Mouse (Mus musculus): ENCODE results near the gene Gpc6. TPM values are rescaled to one million over a fixed set of nuclear protein-coding genes. Genes with fewer than 3 reads are reported as not detected.

Gene Gpc6
- polyA plus RNA-seq, 1 experiment: 0.29 TPM

DNA sequence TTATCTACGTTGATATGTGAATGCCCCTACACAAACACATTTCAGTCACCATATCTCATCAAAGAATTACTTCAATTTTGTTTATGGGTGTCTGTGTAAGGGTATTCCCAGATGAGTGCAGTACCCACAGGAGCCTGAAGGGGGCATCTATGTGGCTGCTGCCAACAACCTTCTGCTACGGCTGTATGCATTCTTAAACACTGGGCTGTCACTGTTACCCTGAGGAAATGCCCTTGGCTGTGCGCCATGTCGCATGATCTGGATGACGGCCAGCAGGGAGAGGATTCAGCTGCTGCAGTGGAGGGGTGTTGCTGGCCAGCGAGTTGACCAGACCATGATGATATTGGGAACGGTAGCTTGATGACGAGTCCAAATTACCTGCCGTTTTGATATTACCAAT, 954.2 kb downstream of the Gpc6 start:
- Histone ChIP-seq H3K4me3 (ENCODE audit: insufficient read depth, low read length) (no peak overlapping the region), H3K27ac (ENCODE audit: insufficient read depth, low read depth, low read length) (no peak overlapping the region), H3K4me1 (ENCODE audit: control insufficient read depth, insufficient read depth, low read length) (no peaks in the 10 kb centered on the region)
- TF ChIP-seq POLR2A (IDR thresholded peaks at IDR 0.05; ENCODE audit: borderline replicate concordance, low read depth, low read length): no peak
- 0 out of 2 replicates have a peak, but pooled peaks have one; percentile 8 for TF ChIP-seq CTCF (IDR thresholded peaks at IDR 0.05; ENCODE audit: low read depth, low read length)

DNA sequence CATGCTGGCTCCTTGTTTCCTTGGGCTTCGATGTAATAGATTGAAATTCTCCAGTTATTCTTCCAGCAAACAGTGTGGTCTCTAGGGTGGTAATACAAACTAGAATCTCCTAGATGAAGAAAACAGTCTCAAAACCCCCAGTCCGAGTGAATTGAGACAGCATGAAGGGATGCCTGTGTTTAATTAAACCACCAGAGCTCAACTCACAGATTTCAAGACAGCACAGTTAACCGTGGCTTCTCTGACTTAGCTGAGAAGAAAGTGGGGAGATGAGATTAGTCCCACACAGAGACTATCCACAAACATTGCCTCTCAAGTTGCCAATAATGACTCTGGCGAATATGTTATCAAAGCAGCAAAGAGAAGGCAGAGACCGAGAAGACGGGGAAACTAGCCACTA, 956.0 kb downstream of the Gpc6 start:
- no peak for TF ChIP-seq CTCF (IDR thresholded peaks at IDR 0.05; ENCODE audit: low read depth, low read length)
- no peak for TF ChIP-seq POLR2A (IDR thresholded peaks at IDR 0.05; ENCODE audit: borderline replicate concordance, low read depth, low read length)
- Histone ChIP-seq H3K27ac (ENCODE audit: insufficient read depth, low read depth, low read length) (no peak overlapping the region), H3K4me3 (ENCODE audit: insufficient read depth, low read length) (no peak overlapping the region), H3K4me1 (ENCODE audit: control insufficient read depth, insufficient read depth, low read length) (no peaks in the 10 kb centered on the region)

DNA sequence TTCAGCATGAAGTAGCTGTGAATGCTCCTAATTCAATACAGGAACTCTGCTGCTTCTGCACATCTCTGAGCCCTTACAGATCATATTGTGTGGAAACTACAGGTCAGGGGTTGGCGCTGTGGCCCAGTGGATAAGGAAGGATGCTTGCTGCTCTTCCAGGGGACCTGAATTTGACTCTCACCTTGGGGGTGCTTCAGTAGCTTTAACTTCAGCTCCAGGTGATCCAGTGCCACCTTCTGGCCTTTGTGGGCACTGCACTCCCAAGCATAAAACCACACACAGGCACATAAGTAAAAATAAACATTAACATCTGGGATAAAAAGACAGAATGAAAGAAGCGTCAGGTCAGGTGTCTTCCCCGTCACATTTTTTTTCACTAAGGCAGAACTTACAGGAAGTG, 957.1 kb downstream of the Gpc6 start:
- TF ChIP-seq CTCF (IDR thresholded peaks at IDR 0.05; ENCODE audit: low read depth, low read length) (peak; percentile 84), POLR2A (IDR thresholded peaks at IDR 0.05; ENCODE audit: borderline replicate concordance, low read depth, low read length) (no peak)
- Histone ChIP-seq H3K4me3 (ENCODE audit: insufficient read depth, low read length) (no peak overlapping the region), H3K27ac (ENCODE audit: insufficient read depth, low read depth, low read length) (no peak overlapping the region), H3K4me1 (ENCODE audit: control insufficient read depth, insufficient read depth, low read length) (no peaks in the 10 kb centered on the region)

DNA sequence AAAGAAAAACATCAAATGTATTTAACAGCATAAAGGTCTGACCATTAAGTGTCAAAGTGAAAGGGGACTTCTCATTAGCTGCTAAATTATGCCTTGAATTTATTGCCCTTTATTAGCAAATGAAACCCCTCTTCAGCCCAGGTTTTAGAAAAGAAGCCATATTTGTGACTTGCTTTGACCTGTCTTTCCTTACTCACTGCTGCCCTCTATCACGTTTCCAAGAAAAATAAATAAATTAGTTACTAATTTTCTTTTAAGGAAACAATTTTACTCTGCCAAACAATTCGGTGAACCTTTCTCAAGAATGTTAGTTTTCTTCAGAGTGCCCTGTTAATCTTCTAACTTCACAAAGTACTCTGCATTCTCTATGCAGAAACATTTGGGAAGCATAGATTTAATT, 964.5 kb downstream of the Gpc6 start:
- TF ChIP-seq POLR2A (IDR thresholded peaks at IDR 0.05; ENCODE audit: borderline replicate concordance, low read depth, low read length) (no peak), CTCF (IDR thresholded peaks at IDR 0.05; ENCODE audit: low read depth, low read length) (no peak)
- Histone ChIP-seq H3K4me3 (ENCODE audit: insufficient read depth, low read length) (no peak overlapping the region), H3K4me1 (ENCODE audit: control insufficient read depth, insufficient read depth, low read length) (no peaks in the 10 kb centered on the region), H3K27ac (ENCODE audit: insufficient read depth, low read depth, low read length) (no peak overlapping the region)

DNA sequence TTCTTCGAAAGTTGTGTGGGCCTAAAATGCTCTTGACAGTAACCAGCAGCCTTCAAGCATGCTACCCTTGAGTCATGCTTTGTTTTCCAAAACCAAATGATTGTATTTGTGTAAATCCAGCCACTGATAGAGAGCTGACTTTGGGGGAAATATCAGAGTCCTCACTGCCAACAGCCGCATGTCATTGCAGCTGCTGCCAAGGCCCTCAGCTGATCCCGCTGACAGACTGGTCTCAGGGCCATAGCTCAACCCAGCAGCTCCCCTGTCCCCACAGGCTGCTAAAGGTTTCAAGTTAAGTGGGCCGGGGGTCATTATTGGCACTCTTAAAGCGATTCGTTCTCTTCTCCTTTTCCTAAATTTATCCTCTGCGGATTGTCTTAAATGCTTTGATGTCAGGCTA, 966.3 kb downstream of the Gpc6 start:
- Histone ChIP-seq H3K4me1 (ENCODE audit: control insufficient read depth, insufficient read depth, low read length) (no peaks in the 10 kb centered on the region), H3K4me3 (ENCODE audit: insufficient read depth, low read length) (no peak overlapping the region), H3K27ac (ENCODE audit: insufficient read depth, low read depth, low read length) (no peak overlapping the region)
- TF ChIP-seq CTCF (IDR thresholded peaks at IDR 0.05; ENCODE audit: low read depth, low read length): no peak
- TF ChIP-seq POLR2A (IDR thresholded peaks at IDR 0.05; ENCODE audit: borderline replicate concordance, low read depth, low read length): no peak

DNA sequence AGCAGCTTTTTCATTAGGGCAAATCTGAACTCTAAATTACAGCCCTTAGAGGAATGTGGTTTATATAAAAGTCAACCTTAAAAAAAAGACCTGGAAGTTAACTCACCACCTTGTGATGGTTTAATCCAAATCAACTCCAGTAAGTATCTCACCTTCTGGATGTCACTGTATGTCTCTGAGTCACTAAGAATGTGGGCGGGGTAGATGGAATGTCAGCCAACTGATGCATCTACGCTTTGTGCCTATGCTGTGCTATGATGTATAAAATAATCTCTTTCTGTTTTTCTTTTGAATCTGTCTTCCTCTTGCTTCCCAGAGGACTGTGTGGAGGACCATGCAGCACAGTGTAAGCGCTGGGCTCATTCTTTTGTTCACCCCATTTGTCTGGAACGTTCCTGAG, 966.9 kb downstream of the Gpc6 start:
- Histone ChIP-seq H3K4me1 (ENCODE audit: control insufficient read depth, insufficient read depth, low read length) (no peaks in the 10 kb centered on the region), H3K4me3 (ENCODE audit: insufficient read depth, low read length) (no peak overlapping the region), H3K27ac (ENCODE audit: insufficient read depth, low read depth, low read length) (no peak overlapping the region)
- TF ChIP-seq POLR2A (IDR thresholded peaks at IDR 0.05; ENCODE audit: borderline replicate concordance, low read depth, low read length) (no peak), CTCF (IDR thresholded peaks at IDR 0.05; ENCODE audit: low read depth, low read length) (no peak)

DNA sequence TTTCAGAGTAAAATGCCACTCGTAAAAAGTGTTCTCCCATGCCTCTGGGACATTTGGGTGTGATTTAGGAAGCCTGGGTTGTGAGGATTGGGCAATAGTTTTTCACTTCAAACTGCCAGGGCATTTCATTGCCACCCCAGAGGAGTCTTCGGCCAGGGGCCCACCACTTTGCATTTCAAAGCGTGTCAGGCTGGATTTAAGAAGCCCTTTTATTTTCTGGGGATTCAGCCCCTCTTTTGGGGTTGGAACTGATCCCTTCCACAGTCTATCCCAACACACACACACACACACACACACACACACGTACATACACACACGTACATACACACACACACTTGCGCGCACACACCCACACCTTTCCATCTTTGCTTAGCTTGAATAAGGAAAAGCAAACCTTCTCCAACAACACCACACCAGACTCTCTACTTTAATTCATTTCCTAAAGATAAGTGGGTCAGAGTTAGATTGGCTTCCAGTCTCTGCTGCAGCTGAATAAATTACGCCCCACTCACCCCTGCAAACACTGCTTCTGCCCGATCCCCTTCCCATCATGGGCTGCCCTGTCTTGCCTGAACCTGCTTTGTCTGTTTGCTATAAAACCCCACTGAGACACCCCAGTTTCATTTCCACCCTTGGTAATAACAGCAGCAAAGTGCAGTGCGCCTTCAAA, 969.9 kb downstream of the Gpc6 start:
- TF ChIP-seq CTCF (IDR thresholded peaks at IDR 0.05; ENCODE audit: low read depth, low read length): no peak
- no peak for TF ChIP-seq POLR2A (IDR thresholded peaks at IDR 0.05; ENCODE audit: borderline replicate concordance, low read depth, low read length)
- Histone ChIP-seq H3K27ac (ENCODE audit: insufficient read depth, low read depth, low read length) (no peak overlapping the region), H3K4me3 (ENCODE audit: insufficient read depth, low read length) (no peak overlapping the region), H3K4me1 (ENCODE audit: control insufficient read depth, insufficient read depth, low read length) (no peaks in the 10 kb centered on the region)

DNA sequence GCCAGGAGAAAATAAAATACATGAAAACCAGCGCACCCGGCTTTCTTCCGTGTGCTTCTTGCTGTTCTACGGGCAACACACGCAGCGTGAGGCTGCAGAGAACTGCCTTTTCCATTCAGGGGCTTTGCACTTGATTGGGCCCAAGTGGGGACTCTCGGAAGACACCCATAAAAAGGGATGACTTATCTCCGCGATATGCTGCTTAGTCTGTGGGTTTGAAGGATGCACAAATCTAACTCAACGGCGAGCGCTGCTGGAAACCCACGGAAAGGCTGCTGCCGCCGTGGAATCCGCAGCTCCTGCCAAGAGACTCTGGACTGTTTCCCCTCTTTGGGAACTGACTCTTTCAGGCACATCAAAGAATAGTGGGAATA, 970.4 kb downstream of the Gpc6 start:
- TF ChIP-seq POLR2A (IDR thresholded peaks at IDR 0.05; ENCODE audit: borderline replicate concordance, low read depth, low read length) (no peak), CTCF (IDR thresholded peaks at IDR 0.05; ENCODE audit: low read depth, low read length) (no peak)
- H3K27ac ChIP-seq (ENCODE audit: insufficient read depth, low read depth, low read length): no peak overlapping the region
- no peak overlapping the region for H3K4me3 ChIP-seq (ENCODE audit: insufficient read depth, low read length)
- H3K4me1 ChIP-seq (ENCODE audit: control insufficient read depth, insufficient read depth, low read length): no peaks in the 10 kb centered on the region

DNA sequence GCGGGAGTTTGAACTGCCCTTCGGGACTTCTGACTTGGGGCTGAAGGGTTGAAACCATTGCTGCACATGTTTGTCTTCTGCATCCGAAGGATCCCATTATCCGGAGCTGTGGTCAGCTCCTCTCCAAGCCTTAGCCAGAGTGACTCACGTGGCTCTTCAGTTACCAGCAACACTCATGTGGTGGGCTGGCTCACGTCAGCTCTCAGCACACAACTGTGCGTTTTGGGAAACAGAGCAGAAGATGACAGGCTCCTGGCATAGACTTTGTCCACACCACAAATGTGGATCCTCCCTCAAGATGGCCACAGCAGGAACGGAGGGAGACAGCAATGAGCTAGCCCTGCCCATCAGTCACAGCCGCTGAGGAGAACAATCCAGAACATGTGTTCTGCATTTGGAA, 979.2 kb downstream of the Gpc6 start:
- TF ChIP-seq POLR2A (IDR thresholded peaks at IDR 0.05; ENCODE audit: borderline replicate concordance, low read depth, low read length) (no peak), CTCF (IDR thresholded peaks at IDR 0.05; ENCODE audit: low read depth, low read length) (no peak)
- H3K4me3 ChIP-seq (ENCODE audit: insufficient read depth, low read length): no peak overlapping the region

DNA sequence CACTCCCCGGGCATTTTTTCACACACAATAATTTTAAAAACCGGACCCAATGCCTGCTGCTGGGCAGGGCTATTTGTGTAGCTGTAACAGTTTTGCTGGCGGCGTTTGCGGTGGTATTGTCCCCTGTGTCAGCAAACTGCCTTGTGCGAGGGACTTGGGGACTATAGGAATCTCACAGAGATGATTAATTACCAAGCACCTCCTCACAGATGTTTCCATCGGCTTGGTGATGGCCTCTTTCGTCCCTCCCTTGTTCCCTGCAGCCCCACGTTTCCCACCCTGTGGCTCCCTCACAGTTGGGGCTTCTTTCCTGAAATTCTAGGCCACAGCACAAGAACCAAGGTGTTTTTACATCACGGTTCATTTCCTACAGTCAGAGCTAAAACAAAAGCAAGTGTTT, 980.6 kb downstream of the Gpc6 start:
- H3K4me1 ChIP-seq (ENCODE audit: control insufficient read depth, insufficient read depth, low read length): no peaks in the 10 kb centered on the region
- no peak for TF ChIP-seq CTCF (IDR thresholded peaks at IDR 0.05; ENCODE audit: low read depth, low read length)
- no peak for TF ChIP-seq POLR2A (IDR thresholded peaks at IDR 0.05; ENCODE audit: borderline replicate concordance, low read depth, low read length)
- no peak overlapping the region for H3K4me3 ChIP-seq (ENCODE audit: insufficient read depth, low read length)
- no peak overlapping the region for H3K27ac ChIP-seq (ENCODE audit: insufficient read depth, low read depth, low read length)

More for the DNA sequence above, 979.2 kb downstream of the Gpc6 start:
- Histone ChIP-seq H3K4me1 (ENCODE audit: control insufficient read depth, insufficient read depth, low read length) (no peaks in the 10 kb centered on the region), H3K27ac (ENCODE audit: insufficient read depth, low read depth, low read length) (no peak overlapping the region)

Data from bone marrow macrophage, adult 2 months (primary cell).